Mouse (Mus musculus): ENCODE results near the gene Znhit3. TPM values are rescaled to one million over a fixed set of nuclear protein-coding genes. Genes with fewer than 3 reads are reported as not detected.

The Znhit3 gene
- polyA plus RNA-seq, 1 experiment from 2014 or later: 71.4 TPM

DNA sequence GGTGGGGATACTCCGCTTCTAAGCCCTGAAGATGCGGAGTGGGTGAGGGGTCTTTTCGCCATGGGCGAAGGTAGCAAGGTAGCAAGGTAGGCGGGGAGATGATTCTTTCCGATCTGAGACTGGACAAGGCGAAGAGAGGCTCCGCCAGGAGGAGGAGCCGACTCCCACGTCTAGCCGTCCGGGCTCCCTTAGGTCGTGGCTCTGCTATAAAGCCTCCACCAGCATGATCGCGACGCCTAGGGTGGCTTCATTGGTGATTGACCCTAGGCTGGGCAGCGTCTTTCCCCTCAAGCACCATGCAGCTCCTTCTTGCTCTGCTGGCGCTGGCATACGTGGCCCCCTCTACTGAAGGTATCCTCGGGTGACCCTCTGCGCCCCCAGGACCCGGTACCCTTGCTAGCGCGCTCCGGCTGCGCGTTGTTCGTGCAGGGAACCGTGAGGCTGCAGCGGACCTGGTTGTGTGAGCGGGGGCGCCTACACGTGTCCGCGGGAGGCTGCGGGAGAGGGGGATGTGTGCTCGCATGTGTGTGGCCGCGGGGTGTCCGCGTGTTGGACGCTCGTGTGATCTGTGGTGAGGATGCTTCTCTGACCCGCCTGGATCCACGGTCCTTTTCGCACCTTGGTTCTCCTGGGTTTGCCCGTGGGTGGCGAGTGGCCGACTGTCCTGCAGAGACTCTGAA, 41.6 kb upstream of the Znhit3 start, which contains the start of gene Car4:
Gene Car4 (plus strand): TSS at position 196 of the 680 bp plus-strand sequence.
- under 1% methylated on average over 49 of the region's 49 CpGs for WGBS
- H3K4me3 ChIP-seq (ENCODE audit: low read length): peak within 1 kb of the TSS; percentile 41
- peaks cover 14% of the 10 kb centered on the region for H3K4me1 ChIP-seq (ENCODE audit: control insufficient read depth, insufficient read depth, low read depth, low read length)
- H3K27me3 ChIP-seq (replicated peaks; ENCODE audit: control insufficient read depth, insufficient read depth, low read length): peaks cover 22% of the 10 kb centered on the region
- H3K36me3 ChIP-seq (ENCODE audit: control insufficient read depth, insufficient read depth, low read length): no peaks in the 10 kb centered on the region
- peak within 1 kb of the TSS; percentile 74 for H3K4me2 ChIP-seq (ENCODE audit: low read length)
- no peaks in the 10 kb centered on the region for H3K9me3 ChIP-seq (ENCODE audit: control insufficient read depth, low read length)
- H3K9ac ChIP-seq (ENCODE audit: low read depth, low read length): peak within 1 kb of the TSS; percentile 23; the same call in 1 of the 2 replicates
- no peak within 1 kb of the TSS for H3K27ac ChIP-seq (ENCODE audit: low read depth, low read length)
- no peak for ATAC-seq

DNA sequence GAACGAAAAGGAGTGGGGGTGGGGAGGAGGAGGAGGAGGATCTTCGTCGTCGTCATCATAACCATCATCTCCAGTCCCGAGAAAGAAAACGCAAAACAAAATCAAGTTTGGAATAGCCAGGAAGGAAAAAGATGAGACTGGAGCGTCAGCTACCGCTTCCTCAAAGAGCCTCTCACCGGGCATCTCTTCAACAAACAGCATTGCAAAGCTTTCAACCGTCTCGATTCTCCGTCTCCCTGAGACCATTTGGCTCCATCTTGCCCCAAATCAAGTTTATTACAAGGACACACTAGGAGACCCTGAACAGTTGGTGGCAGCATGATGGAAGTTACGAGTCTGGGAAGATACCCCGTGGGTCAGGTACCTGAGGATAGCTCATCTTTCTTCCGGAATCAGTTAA, 41.0 kb upstream of the Znhit3 start:
- peak overlapping the region; percentile 41 for H3K4me3 ChIP-seq (ENCODE audit: low read length)
- peaks cover 14% of the 10 kb centered on the region for H3K4me1 ChIP-seq (ENCODE audit: control insufficient read depth, insufficient read depth, low read depth, low read length)
- no peak overlapping the region for H3K27ac ChIP-seq (ENCODE audit: low read depth, low read length)
- H3K36me3 ChIP-seq (ENCODE audit: control insufficient read depth, insufficient read depth, low read length): no peaks in the 10 kb centered on the region
- peak overlapping the region; percentile 3; the same call in 1 of the 2 replicates for H3K9ac ChIP-seq (ENCODE audit: low read depth, low read length)
- no peaks in the 10 kb centered on the region for H3K9me3 ChIP-seq (ENCODE audit: control insufficient read depth, low read length)
- peak overlapping the region; percentile 74 for H3K4me2 ChIP-seq (ENCODE audit: low read length)
- H3K27me3 ChIP-seq (replicated peaks; ENCODE audit: control insufficient read depth, insufficient read depth, low read length): peaks cover 22% of the 10 kb centered on the region
- no peak for ATAC-seq
- 5% methylated on average over 15 of the region's 15 CpGs for WGBS

DNA sequence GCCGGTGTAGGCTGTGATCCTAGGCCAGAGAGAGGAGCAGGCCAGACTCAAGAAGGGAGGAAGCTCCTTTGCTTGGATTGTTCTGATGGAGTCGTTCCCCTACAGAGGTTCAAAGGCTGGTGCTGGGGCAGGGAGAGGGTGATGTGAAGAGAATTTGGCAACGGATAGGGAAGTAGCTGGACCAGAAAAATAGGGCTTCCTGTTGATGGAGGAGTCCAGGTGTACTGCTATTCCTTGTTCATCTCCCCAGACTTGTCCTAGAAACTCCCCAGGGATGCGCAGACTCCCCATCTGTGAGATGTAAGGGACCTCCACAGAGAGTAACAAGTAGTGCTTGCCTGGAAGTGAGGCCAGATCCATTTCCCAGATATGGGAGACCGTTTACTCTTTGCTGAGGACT, 40.2 kb upstream of the Znhit3 start:
- H3K4me2 ChIP-seq (ENCODE audit: low read length): no peak overlapping the region
- no peak overlapping the region for H3K9ac ChIP-seq (ENCODE audit: low read depth, low read length)
- no peak overlapping the region for H3K27ac ChIP-seq (ENCODE audit: low read depth, low read length)
- no peak overlapping the region for H3K4me3 ChIP-seq (ENCODE audit: low read length)
- ATAC-seq: no peak
- no peaks in the 10 kb centered on the region for H3K36me3 ChIP-seq (ENCODE audit: control insufficient read depth, insufficient read depth, low read length)
- H3K27me3 ChIP-seq (replicated peaks; ENCODE audit: control insufficient read depth, insufficient read depth, low read length): peaks cover 22% of the 10 kb centered on the region
- peaks cover 14% of the 10 kb centered on the region for H3K4me1 ChIP-seq (ENCODE audit: control insufficient read depth, insufficient read depth, low read depth, low read length)
- 31% methylated on average over 5 of the region's 5 CpGs for WGBS
- H3K9me3 ChIP-seq (ENCODE audit: control insufficient read depth, low read length): no peaks in the 10 kb centered on the region

DNA sequence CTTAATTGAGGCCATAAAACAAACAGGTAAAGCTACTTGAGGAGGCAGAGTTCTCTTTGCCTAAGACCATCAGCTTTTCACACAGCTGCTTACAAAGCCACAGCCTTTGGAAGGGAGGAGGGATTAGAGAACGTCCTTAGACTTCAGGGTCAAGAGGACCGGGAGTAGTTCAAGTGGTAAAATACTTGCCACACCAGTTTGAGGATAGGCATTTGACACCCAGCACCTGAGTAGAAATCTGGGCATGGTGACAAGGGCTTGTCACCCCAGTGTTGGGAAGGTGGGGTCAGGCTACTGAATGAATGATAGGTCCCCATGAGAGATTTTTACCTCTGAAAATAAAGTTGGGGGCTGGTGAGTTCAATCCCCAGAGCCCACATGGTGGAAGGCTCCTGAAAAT, 36.4 kb upstream of the Znhit3 start:
- no peak for ATAC-seq
- WGBS: 52% methylated on average over 2 of the region's 2 CpGs
- Histone ChIP-seq H3K9me3 (ENCODE audit: control insufficient read depth, low read length) (no peaks in the 10 kb centered on the region), H3K4me2 (ENCODE audit: low read length) (no peak overlapping the region), H3K36me3 (ENCODE audit: control insufficient read depth, insufficient read depth, low read length) (no peaks in the 10 kb centered on the region), H3K27ac (ENCODE audit: low read depth, low read length) (no peak overlapping the region), H3K4me1 (ENCODE audit: control insufficient read depth, insufficient read depth, low read depth, low read length) (peaks cover 4% of the 10 kb centered on the region), H3K4me3 (ENCODE audit: low read length) (no peak overlapping the region), H3K27me3 (replicated peaks; ENCODE audit: control insufficient read depth, insufficient read depth, low read length) (peaks cover 8% of the 10 kb centered on the region), H3K9ac (ENCODE audit: low read depth, low read length) (no peak overlapping the region)

DNA sequence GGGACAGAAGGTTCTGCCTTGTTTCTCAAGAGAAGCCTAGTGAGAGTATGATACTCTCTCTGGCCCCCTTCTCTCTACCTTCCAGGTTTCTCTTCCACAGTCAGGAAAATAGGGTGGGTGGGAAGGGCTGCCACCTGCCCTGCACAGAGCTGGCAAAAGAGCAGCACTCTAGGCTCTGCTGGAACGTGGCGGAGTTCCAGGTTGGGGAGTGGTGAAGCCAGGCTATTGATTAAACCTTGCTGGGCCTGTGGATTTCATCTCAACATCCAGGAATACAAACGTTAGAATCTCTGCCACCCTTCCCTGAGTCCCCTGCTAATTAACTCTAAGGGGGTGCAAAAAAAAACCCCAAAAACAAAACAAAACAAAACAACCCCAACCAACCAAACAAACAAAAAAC, 32.4 kb upstream of the Znhit3 start:
- H3K4me1 ChIP-seq (ENCODE audit: control insufficient read depth, insufficient read depth, low read depth, low read length): peaks cover 4% of the 10 kb centered on the region; the same call in 1 of the 2 replicates
- no peak for ATAC-seq
- 43% methylated on average over 3 of the region's 3 CpGs for WGBS

DNA sequence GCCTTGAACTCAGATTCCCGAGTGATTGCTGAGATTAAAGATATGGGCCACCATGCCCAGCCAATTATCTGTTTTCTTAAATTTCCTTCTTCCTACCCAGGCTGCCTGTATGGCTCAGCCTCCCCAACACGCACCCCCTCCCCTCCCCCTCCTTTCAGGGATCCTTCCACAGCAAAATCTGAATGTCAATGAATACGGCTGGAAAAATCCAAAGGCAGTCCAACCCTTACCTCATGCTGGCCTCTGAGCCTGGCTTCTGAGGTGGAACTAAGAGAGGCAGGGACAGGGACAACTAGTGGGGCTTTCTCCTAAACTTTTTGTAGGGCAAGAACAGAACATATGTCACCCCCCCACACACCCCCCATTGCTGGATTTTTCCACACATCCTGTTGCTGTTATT, 31.9 kb upstream of the Znhit3 start:
- peaks cover 4% of the 10 kb centered on the region; the same call in 1 of the 2 replicates for H3K4me1 ChIP-seq (ENCODE audit: control insufficient read depth, insufficient read depth, low read depth, low read length)
- 41% methylated on average over 3 of the region's 3 CpGs for WGBS
- no peak overlapping the region for H3K9ac ChIP-seq (ENCODE audit: low read depth, low read length)
- H3K9me3 ChIP-seq (ENCODE audit: control insufficient read depth, low read length): no peaks in the 10 kb centered on the region
- peaks cover 3% of the 10 kb centered on the region; the same call in 1 of the 2 replicates for H3K27me3 ChIP-seq (replicated peaks; ENCODE audit: control insufficient read depth, insufficient read depth, low read length)
- no peak for ATAC-seq
- H3K27ac ChIP-seq (ENCODE audit: low read depth, low read length): no peak overlapping the region
- no peaks in the 10 kb centered on the region for H3K36me3 ChIP-seq (ENCODE audit: control insufficient read depth, insufficient read depth, low read length)
- H3K4me2 ChIP-seq (ENCODE audit: low read length): no peak overlapping the region
- no peak overlapping the region for H3K4me3 ChIP-seq (ENCODE audit: low read length)

More for the DNA sequence above, 32.4 kb upstream of the Znhit3 start:
- no peak overlapping the region for H3K4me3 ChIP-seq (ENCODE audit: low read length)
- H3K9ac ChIP-seq (ENCODE audit: low read depth, low read length): no peak overlapping the region
- no peaks in the 10 kb centered on the region for H3K36me3 ChIP-seq (ENCODE audit: control insufficient read depth, insufficient read depth, low read length)
- H3K27me3 ChIP-seq (replicated peaks; ENCODE audit: control insufficient read depth, insufficient read depth, low read length): no peaks in the 10 kb centered on the region; the same call in 1 of the 2 replicates
- H3K4me2 ChIP-seq (ENCODE audit: low read length): no peak overlapping the region
- no peaks in the 10 kb centered on the region for H3K9me3 ChIP-seq (ENCODE audit: control insufficient read depth, low read length)
- no peak overlapping the region for H3K27ac ChIP-seq (ENCODE audit: low read depth, low read length)

DNA sequence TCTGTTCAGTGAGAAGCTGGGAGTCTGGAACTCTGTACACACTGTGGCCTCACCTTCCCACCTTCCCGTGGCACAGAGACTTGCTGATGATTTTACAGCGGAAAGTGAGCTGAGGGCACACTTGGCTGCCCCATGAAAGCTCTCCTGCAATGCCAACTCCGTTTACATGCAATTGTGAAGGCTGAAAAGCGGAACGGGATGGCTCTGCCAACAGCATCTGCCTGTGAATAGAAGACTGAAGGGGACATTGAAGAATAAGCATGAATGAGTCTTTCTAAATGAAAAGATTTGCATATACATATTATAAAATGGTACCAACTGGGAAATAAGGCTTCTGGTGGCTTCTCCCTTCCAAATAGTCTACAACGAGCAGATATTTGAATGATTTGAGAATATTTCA, 31.0 kb upstream of the Znhit3 start:
- no peaks in the 10 kb centered on the region for H3K36me3 ChIP-seq (ENCODE audit: control insufficient read depth, insufficient read depth, low read length)
- 0 out of 2 replicates have a peak overlapping the region, but pooled peaks have one; percentile 23 for H3K27ac ChIP-seq (ENCODE audit: low read depth, low read length)
- H3K9ac ChIP-seq (ENCODE audit: low read depth, low read length): no peak overlapping the region
- H3K27me3 ChIP-seq (replicated peaks; ENCODE audit: control insufficient read depth, insufficient read depth, low read length): peaks cover 3% of the 10 kb centered on the region; the same call in 1 of the 2 replicates
- 38% methylated on average over 6 of the region's 6 CpGs for WGBS
- peaks cover 4% of the 10 kb centered on the region; the same call in 1 of the 2 replicates for H3K4me1 ChIP-seq (ENCODE audit: control insufficient read depth, insufficient read depth, low read depth, low read length)
- no peak overlapping the region for H3K4me3 ChIP-seq (ENCODE audit: low read length)
- H3K4me2 ChIP-seq (ENCODE audit: low read length): no peak overlapping the region
- H3K9me3 ChIP-seq (ENCODE audit: control insufficient read depth, low read length): no peaks in the 10 kb centered on the region
- no peak for ATAC-seq

DNA sequence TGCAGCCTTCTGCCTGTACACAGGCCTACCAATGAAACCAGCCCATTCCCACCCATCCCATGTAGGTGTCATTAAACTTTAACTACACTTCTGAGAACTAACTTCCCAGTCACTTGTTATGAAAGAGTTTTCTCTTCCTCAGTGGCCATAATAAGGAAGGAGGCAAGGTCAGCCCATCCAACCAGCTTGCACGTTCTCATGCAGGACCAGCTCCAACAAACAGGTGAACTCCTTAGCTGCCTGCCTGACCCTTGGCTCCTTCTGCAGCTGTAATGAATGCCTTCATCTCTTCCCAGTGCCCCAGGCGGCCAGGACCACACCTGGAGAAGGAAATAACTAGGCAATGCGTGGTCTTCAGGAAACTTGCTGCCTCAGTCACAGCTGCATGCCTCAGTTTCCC, 29.7 kb upstream of the Znhit3 start:
- Histone ChIP-seq H3K9me3 (ENCODE audit: control insufficient read depth, low read length) (no peaks in the 10 kb centered on the region), H3K4me2 (ENCODE audit: low read length) (no peak overlapping the region), H3K9ac (ENCODE audit: low read depth, low read length) (no peak overlapping the region), H3K27ac (ENCODE audit: low read depth, low read length) (no peak overlapping the region), H3K27me3 (replicated peaks; ENCODE audit: control insufficient read depth, insufficient read depth, low read length) (peaks cover 3% of the 10 kb centered on the region; the same call in 1 of the 2 replicates), H3K36me3 (ENCODE audit: control insufficient read depth, insufficient read depth, low read length) (no peaks in the 10 kb centered on the region), H3K4me1 (ENCODE audit: control insufficient read depth, insufficient read depth, low read depth, low read length) (peaks cover 4% of the 10 kb centered on the region; the same call in 1 of the 2 replicates), H3K4me3 (ENCODE audit: low read length) (no peak overlapping the region)
- no peak for ATAC-seq
- WGBS: 76% methylated on average over 3 of the region's 3 CpGs

DNA sequence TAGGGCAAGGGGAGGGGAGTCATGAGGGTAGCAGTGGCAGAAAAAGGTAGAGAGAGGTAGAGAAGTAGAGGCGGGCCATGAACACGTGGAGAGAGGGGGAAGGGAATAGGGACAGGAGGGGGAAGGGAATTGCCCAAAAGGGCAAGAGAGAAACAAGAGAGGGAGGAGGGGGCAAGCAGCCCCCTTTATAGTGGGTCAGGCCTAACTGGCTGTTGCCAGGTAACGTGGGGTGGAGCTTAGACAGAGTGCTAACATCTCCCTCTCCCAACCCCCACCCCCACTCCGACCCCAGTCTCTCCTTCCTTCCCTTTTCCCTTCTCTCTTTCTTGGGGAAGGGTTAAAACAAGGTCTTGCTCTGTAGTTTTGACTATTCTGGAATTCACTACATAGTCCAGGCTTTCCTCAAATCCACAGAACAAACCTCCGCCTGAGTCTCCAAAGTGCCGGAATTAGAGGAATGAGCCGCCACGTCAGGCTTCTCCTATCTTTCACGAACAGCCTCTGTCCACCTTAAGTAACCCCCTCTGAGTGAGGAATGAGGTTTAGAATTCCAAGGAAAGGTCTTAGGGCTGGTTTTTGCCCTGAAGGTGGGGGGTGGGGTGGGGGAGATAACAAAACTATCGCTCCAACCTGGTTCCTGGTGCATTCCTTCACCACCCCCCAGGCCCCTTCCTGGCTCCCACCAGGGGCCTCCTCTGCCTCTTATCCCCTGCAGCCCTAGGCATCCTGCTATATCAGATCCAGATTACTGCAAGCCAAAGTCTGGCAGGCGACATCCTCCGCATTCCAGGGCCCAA, 28.7 kb upstream of the Znhit3 start:
- Histone ChIP-seq H3K36me3 (ENCODE audit: control insufficient read depth, insufficient read depth, low read length) (no peaks in the 10 kb centered on the region), H3K9ac (ENCODE audit: low read depth, low read length) (no peak overlapping the region), H3K4me2 (ENCODE audit: low read length) (no peak overlapping the region), H3K27ac (ENCODE audit: low read depth, low read length) (no peak overlapping the region), H3K4me1 (ENCODE audit: control insufficient read depth, insufficient read depth, low read depth, low read length) (peaks cover 5% of the 10 kb centered on the region; the same call in 1 of the 2 replicates), H3K27me3 (replicated peaks; ENCODE audit: control insufficient read depth, insufficient read depth, low read length) (peaks cover 3% of the 10 kb centered on the region; the same call in 1 of the 2 replicates), H3K9me3 (ENCODE audit: control insufficient read depth, low read length) (no peaks in the 10 kb centered on the region), H3K4me3 (ENCODE audit: low read length) (no peak overlapping the region)
- 8% methylated on average over 12 of the region's 12 CpGs for WGBS
- no peak for ATAC-seq
